Mouse (Mus musculus): ENCODE data around the gene Aplp1.
A peak's percentile ranks its signal among the peaks of the same experiment; 100 is the strongest.

The Aplp1 gene

GRCm38 (mm10) chr7:30411023-30411422, 34.3 kb downstream of the Aplp1 start:
- peak; percentile 56 to 78 for DNase-seq (ENCODE audit: low spot score in 2 of 2)

GRCm38 (mm10) chr7:30409789-30410188, 35.5 kb downstream of the Aplp1 start:
- peak; percentile 61 to 80 for DNase-seq (ENCODE audit: low spot score in 2 of 2)

DNA sequence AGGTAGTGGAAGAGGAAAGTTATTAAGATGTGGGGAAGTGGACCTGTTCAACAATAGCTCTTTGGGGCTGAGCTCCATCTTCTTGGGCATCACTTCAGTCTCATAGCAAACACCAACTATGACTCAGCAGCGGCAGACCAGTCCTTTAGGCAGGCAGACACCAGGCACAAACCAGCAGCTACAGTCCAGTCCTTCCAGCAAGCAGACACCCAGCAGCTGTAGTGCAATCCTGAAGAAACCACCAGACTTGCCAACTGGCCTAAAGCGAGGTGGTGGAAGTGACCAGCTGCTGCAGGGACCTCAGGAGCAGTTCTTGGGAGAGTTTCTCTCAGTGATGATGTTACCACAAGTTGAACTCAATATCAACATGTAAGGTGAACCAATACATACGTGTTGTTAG, 36.7 kb downstream of the Aplp1 start:
- DNase-seq (ENCODE audit: low spot score in 2 of 2) = no peak

- DNase-seq (ENCODE audit: low spot score in 2 of 2) = no peak
Observed at GRCm38 (mm10) chr7:30402343-30402742, 43.0 kb downstream of the Aplp1 start.

DNA sequence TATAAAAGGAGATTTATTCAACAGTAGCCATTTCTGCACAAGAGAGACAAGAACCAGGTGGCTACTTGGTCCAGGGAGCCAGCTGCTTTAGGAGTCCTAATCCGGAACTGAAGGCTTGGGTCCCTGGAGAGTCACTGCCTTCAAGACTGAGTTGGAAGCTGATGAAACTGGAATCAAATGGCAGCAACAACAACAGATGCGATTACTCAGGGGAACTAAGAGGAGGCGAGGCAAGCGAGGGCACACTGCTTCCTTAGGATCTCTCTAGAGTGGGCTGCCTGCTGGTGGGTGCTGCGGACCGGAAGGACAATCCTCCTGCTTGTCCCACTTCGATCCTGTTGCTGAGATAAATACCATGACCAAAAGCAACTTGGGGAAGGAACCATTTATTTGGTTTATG, 45.7 kb downstream of the Aplp1 start:
- DNase-seq (ENCODE audit: low spot score in 2 of 2) = no peak

DNA sequence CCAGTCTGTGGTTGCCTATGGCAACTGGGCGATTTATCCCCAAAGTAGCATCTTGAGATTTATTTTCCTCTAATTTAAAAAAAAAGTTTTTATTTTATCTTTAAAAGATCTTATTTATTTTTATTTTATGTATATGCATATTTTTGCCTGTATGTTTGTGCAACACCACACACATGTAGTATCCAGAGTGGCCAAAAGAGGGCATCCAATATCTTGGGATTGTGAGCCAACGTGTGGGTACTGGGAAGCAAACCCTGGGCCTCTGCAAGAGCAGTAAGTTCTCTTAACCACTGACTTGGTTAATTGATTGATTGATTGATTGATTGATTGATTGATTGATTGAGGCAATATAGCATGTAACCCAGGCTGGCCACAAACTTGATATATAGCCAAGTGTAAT, 50.5 kb downstream of the Aplp1 start:
- DNase-seq (ENCODE audit: low spot score in 2 of 2) = peak in 1 of 2 experiments; percentile 58

DNA sequence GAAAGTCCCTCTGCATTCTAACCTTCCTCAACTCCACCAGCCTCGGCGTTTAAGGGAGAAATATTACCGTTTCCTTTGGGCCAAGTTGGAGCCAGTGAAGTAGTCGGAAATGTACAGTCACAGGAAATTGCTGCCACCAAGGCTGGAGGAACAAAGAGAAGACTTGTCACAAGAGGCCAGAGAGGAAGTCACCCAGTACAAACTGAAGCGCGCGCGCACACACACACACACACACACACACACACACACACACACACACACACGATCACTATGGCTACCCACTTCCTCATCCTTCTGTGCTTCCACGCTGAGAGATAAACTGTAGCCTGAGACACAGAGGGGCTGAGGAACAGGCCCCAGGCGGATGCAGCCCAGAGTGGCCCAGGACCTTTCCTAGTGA, 51.0 kb downstream of the Aplp1 start:
- peak; percentile 80 to 81 for DNase-seq (ENCODE audit: low spot score in 2 of 2)

- DNase-seq (ENCODE audit: low spot score in 2 of 2) = no peak
Observed at GRCm38 (mm10) chr7:30393631-30394030, 51.7 kb downstream of the Aplp1 start.

DNA sequence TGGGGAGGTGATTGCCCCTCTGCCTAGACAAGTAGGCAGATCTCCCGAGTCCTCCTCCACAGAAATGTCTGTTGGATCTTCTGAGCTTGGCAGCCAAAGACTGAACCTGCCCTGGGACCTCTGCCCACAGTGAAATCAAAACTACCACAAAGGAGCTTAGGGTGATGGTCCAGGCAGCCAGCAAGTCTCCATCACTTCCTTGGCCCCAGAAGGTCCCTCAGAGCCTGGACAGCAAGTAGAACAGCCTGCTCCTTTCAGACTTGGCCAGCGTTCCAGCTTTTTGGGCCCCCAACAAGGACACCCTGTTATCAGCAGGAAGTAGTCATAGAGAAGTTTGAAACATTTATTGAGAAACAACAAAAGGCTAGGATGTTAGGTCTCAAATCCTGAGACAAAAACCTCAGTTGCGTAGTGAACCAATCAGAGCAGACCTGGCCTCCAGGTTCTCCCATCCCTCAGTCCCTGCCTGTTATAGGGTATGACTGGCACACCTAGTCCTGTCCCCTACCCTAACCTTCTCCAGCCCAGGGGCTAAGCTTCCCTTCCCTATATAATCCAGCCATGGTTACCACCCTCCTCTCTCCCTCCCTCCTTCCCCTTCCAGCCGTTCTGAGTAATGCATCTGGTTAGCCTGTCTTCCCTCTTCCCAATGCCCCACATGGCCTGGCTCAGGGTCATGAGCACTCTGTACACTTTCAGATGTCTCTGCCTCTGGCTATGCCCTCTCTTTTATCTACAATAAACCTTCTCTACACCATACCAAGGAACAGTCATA, 52.4 kb downstream of the Aplp1 start:
- DNase-seq (ENCODE audit: low spot score in 2 of 2) = no peak
